Mouse (Mus musculus): ENCODE results near the gene Tpst2.

GRCm38 (mm10) chr5:112294696-112295095, 18.2 kb downstream of the Tpst2 start:
- no peak for TF ChIP-seq POLR2A (IDR thresholded peaks at IDR 0.05; ENCODE audit: low read depth, low read length)
- TF ChIP-seq CTCF (IDR thresholded peaks at IDR 0.05; ENCODE audit: borderline replicate concordance, insufficient read depth, low read length) = no peak

Data from embryonic fibroblast, embryonic 13.5 days (primary cell).